Mouse (Mus musculus) neutrophil, adult 5-6 weeks (primary cell): ENCODE measurements around the gene Faap100. TPM values are rescaled to one million over a fixed set of nuclear protein-coding genes. Genes with fewer than 3 reads are reported as not detected.

Experiments
- ATAC-seq: fragments of 151-379, 151-347 bp; 2 replicates; pipeline ENCODE4 v1.8.0; 2017; ENCODE audit warnings: mild to moderate bottlenecking, moderate TSS enrichment; ENCODE audit not compliant: insufficient number of reproducible peaks, poor library complexity, low FRiP score, severe bottlenecking; ENCODE audit errors: extremely low read depth
- total RNA-seq: library from RNA; stranded (forward); fragments of 200-1000 nt; gene quantifications from 2 replicates; pipeline ENCODE4 v1.2.3, GENCODE M21; 2017

The Faap100 gene
- total RNA-seq, 1 experiment from 2014 or later, result 13.3 TPM

- no peak for ATAC-seq
Observed at GRCm38 (mm10) chr11:120343519-120344309, 34.9 kb downstream of the Faap100 start.

GRCm38 (mm10) chr11:120342656-120343160 is 35.9 kb downstream of the Faap100 start:
- ATAC-seq, result no peak

- no peak for ATAC-seq
Observed at GRCm38 (mm10) chr11:120341661-120342060, 36.9 kb downstream of the Faap100 start.

GRCm38 (mm10) chr11:120339978-120340513 is 38.5 kb downstream of the Faap100 start:
- ATAC-seq, result no peak

GRCm38 (mm10) chr11:120338786-120339185 is 39.8 kb downstream of the Faap100 start:
- ATAC-seq, result no peak

GRCm38 (mm10) chr11:120337447-120337846 is 41.1 kb downstream of the Faap100 start:
- ATAC-seq, result no peak

GRCm38 (mm10) chr11:120335431-120336021 is 43.0 kb downstream of the Faap100 start:
- no peak for ATAC-seq

GRCm38 (mm10) chr11:120320156-120320555 is 58.4 kb downstream of the Faap100 start:
- ATAC-seq, result no peak

GRCm38 (mm10) chr11:120319310-120319709 is 59.3 kb downstream of the Faap100 start:
- ATAC-seq, result no peak

Other genes with a start within 250 kb of the Faap100 start
- gene Slc38a10, start 227.4 kb downstream of the Faap100 start, total RNA-seq, result 49.0 and 60.3 TPM in 2 replicates
- gene Bahcc1, start 145.8 kb downstream of the Faap100 start, total RNA-seq, result 0.12 TPM in 1 of 2 replicates, not detected in the other
- 1,411 and 1,557 TPM in 2 replicates for gene Actg1, start 30.2 kb downstream of the Faap100 start, total RNA-seq
- gene Fscn2, start 17.2 kb downstream of the Faap100 start, total RNA-seq, result 0.47 TPM in 1 of 2 replicates, not detected in the other
- gene Nploc4, start 58.9 kb upstream of the Faap100 start, total RNA-seq, result 24.4 and 25.4 TPM in 2 replicates
- gene Tspan10, start 63.9 kb upstream of the Faap100 start, total RNA-seq, result not detected in 2 replicates
- gene Pde6g, start 74.7 kb upstream of the Faap100 start, total RNA-seq, result not detected in 2 replicates
- gene Oxld1, start 79.3 kb upstream of the Faap100 start, total RNA-seq, result 5.9 and 9.5 TPM in 2 replicates
- gene Ccdc137, start 79.4 kb upstream of the Faap100 start, total RNA-seq, result 35.0 and 48.6 TPM in 2 replicates
- 13.4 and 17.1 TPM in 2 replicates for gene Arl16, start 88.8 kb upstream of the Faap100 start, total RNA-seq
- gene Mrpl12, start 105.8 kb upstream of the Faap100 start, total RNA-seq, result 20.8 and 24.1 TPM in 2 replicates
- 5.0 and 7.9 TPM in 2 replicates for gene Slc25a10, start 113.1 kb upstream of the Faap100 start, total RNA-seq
- 0.23 TPM in 1 of 2 replicates, not detected in the other for gene Gcgr, start 151.9 kb upstream of the Faap100 start, total RNA-seq
- gene Mcrip1, start 171.0 kb upstream of the Faap100 start, total RNA-seq, result 15.0 and 16.9 TPM in 2 replicates
- not detected in 2 replicates for gene Ppp1r27, start 172.4 kb upstream of the Faap100 start, total RNA-seq
- gene P4hb, start 194.5 kb upstream of the Faap100 start, total RNA-seq, result 122 and 155 TPM in 2 replicates
- gene Arhgdia, start 202.9 kb upstream of the Faap100 start, total RNA-seq, result 166 and 185 TPM in 2 replicates
- 52.7 and 88.0 TPM in 2 replicates for gene Alyref, start 219.6 kb upstream of the Faap100 start, total RNA-seq
- 15.7 and 22.0 TPM in 2 replicates for gene Anapc11, start 219.7 kb upstream of the Faap100 start, total RNA-seq
- not detected in 2 replicates for gene Npb, start 229.7 kb upstream of the Faap100 start, total RNA-seq
- gene Pcyt2, start 239.2 kb upstream of the Faap100 start, total RNA-seq, result 31.7 and 47.8 TPM in 2 replicates
- 181 and 194 TPM in 2 replicates for gene Sirt7, start 246.5 kb upstream of the Faap100 start, total RNA-seq